Mouse (Mus musculus): ENCODE results near the gene Abcb5.

DNA sequence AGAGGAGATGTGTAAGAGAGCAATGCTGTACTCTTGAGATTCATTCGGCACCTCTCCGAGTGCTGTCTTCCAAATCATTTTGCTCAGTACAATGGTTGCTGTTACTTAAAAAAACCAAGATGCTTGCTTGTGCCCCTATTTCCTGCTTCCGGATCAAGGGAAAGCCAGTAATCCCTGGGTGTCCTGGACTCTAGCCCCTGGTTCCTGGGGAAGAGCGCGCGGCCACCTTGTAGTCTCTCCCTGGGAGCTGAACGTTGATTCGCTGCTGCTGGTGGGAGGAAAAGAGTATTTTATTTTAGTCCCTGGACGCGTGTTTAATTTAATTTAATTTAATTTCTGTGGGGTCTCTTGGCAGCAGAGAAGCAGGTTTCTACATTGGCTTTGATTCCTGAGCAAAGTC lies 111.8 kb downstream of the Abcb5 start:
- TF ChIP-seq CTCF (IDR thresholded peaks at IDR 0.05): no peak
- no peak for TF ChIP-seq EP300 (IDR thresholded peaks at IDR 0.05)

Data from lung, postnatal 0 days (tissue).